Mouse (Mus musculus) mature B cell (primary cell): Measurements from ENCODE around the gene Dst.

ENCODE experiments used
- in situ Hi-C: fragments of 300-500 bp; cut with MboI; formaldehyde crosslinking; loops from 2 replicates; pipeline ENCODE4 v1.14.3; 2019

The Dst gene

DNA sequence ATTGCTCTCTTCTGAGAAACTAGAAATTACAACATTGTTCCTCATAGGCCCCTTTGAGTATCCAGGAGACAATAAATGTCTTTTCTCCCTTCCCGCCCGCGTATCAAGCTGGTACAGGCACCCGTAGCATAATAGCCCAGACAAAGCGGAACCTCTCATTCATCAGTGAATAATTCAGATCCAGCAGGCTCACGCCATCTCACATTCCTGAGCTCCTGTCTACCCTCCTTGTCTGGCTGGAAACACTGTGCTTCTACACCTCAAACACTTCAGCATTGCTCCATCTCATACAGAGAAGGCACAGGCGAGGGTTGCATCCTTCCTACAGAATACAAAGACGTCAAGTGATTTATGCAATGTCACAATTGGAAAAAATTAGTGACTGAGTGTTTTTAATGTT lies 23.8 kb downstream of the Dst start:
- in situ Hi-C loops, result no loop called here

DNA sequence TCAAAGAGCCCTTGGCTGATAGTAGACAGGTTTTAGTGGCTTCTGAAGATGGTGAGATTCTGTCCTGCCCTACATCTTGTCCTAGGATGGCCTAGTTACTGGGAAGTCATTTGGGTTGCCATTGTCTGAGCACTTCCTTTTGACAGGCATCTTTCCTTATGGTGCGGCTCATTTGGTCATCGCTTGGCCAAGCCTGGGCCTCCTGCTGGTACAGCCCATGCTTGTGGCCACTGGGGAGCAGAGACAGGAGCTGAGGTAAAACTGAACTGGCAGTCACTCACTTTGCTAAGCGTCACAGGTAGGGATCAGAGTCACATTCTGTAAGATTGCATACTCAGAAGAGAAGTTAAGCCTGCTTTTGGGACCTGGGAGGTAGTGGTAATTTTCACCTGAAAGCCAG lies 24.2 kb downstream of the Dst start:
- in situ Hi-C loops, result no loop called here

DNA sequence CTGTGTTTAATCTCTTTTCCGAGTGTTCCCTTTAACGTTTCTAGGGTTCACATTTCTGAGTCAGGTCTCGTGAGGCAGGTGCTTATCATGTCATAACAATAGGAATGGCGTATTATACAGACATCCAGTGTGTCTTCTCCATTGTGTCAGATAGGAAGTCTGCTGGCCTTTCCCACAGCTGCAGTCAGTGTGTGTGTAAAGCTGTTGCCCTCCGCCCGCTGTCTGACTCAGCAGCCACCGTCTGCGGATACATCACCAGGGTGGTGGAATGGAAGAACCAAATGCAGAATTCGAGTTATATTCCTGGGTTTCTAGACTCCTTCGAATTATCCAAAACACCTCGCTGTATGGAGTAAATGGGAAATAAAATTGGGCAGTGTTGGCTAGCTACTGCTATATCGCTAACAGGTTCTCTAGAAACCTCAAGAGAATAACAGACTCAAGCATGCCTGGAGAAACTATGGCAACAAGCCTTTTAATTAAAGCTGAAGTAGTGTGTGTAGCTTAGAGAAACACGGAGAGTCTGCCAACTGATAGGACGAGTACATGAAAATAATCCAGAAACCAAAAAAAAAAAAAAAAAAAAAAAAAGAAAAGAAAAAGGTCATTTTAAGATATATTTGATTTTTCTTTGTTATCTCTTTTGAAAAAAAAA lies 24.9 kb downstream of the Dst start:
- in situ Hi-C loops, result no loop called here

DNA sequence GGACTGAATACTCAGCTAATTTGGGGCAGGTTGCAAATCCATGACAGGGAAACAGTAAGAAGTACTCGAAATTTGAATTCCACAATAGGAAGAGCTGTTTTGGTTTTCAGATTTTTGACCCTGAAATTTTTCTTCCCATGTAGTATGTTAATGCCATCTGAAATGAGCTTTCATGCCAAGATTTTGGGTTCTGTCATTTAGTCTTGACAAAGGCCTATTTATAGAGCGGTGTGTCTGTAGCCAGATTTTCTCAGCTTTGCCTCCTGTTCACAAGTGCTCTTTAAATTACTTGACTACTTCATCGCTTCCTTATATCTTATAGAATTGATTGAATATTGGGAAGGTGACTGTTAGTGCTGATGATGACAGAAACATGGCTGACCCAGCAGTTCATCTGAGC lies 27.9 kb downstream of the Dst start:
- in situ Hi-C loops, result no loop called here

DNA sequence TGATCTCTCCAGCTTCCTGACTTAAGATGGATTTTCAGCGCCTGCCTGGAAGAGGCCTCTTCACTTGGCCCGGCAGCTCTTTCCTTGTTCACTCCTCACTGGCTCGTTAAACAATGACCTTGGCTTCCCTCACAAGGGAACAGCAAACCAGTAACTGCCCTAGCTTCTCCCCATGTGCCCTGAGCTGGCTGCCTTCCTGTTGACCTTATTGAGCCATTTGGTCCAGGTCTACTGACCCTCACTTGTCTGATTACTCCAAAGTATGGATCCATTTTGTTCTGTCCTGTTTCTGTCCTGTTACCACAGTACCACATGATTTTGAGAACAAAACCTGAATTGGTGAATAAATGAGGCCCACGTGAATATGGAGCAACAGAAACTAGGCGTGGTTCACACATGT lies 31.8 kb downstream of the Dst start:
- in situ Hi-C loops, result no loop called here

DNA sequence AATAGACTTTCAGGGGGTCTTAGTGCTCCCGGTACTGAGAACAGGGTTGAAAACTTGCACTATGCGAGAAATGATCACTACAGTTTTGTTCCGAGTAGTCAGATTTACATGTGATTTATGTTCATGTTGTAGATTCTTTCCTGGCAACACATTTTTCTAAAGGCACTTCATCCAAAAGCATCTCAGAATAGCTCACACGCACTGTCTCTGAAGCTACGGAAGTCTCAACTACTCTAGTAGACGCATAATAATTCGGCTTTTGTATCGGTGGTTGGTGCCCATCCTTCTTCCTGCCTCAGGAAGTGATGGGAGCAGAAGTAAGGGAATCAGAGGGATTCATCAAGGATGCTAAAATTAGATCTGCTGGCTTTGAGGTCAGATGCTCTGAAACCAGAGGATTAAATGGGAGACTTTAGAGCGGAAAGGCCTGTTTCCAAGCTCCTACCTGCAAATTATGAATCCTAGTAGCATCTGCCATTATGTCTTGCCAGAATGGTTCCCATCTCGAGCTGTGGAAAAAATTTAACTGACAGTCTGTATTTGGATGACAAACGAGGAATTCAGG lies 32.4 kb downstream of the Dst start:
- in situ Hi-C loops, result no loop called here

DNA sequence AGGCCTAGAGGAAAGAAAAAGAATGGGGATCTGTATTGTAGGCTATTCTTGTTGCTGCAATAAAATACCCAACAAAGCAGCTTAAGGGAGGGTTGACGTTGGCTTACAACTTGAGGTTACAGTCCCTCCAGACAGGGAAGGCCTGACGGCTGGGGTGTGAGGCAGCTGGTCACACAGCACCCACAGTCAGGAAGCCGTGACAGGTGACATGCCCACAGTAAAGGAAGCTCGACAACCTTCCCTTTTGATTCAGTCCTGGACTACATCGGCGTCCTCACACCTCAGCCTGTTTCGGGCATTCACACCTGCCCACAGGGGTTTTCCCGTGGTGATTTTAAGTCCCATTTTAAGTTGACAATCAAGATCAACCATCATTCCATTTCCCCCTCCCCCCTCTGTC lies 34.6 kb downstream of the Dst start:
- in situ Hi-C loops, result no loop called here

DNA sequence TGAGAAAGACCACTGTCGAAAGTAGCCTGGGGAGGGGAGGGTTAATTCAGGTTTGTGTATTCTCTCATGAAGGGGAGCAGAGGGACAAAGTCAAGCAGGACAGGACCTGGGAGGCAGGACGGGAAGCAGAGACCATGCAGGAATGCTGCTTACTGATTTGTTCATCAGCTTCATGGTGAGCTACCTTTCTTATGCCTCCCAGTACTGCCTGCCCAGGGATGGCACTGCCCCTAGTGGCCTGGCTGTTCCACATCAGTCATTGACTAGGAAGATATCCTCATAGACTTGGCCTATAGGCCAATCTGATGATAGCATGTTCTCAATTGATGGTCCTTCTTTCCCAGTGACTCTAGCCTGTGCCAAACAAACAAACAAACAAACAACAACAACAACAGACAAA lies 35.9 kb downstream of the Dst start:
- in situ Hi-C loops, result no loop called here

DNA sequence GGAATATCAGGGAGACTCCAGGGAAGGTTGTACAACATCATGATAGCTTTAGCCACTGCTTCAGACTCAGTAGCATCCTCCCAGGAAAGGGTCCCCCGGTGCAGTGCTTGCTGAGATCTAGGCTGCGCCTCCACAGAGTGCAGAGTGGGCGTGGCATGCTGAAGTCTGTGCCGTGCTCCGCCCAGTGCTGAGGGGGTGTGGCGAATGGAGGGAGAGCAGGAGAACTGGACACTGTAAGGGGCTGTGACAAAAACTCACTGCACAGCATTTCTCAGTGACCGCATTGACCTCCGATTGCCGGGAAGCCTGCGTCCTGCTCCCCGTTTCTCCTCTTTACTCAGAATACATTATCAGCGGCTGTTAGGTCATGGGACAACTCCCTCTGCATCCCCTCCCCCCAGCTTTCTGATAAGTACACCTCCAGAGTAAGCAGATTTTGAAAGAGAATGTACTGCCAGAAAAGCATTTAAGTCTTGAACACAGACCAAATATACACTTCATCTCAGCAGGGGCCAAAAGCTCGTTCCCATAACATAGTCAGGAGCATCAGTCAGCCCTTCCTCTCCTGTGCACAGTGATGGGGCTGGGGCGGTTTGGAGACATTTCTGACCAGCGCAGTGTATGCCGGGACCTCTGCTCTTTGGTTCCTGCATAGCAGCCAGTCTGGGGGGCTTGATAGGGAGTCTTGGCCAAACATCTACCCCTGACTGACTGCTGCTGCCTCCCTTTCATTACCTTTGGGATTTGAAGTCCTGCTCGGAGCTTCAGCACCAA lies 37.1 kb downstream of the Dst start:
- in situ Hi-C loops, result no loop called here

DNA sequence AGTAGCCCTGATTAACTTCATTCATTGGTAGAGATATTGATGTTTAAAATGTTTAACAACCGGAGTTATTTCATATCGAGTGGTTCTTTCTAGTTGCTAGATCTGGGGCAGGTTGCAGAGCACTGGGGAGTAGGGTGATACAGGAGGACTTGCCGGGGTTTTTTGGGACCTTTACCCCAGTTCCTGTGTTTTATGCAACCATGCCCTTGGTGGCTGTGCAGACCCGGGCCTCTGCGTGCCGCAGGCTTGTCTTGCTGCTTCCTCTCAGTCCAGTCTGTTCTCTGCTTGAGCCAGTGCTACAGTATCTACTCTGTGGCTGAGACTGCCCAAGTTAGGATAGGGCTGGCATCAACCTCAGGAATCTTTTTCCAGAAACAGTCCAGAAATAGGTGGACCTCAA lies 37.7 kb downstream of the Dst start:
- in situ Hi-C loops, result no loop called here

DNA sequence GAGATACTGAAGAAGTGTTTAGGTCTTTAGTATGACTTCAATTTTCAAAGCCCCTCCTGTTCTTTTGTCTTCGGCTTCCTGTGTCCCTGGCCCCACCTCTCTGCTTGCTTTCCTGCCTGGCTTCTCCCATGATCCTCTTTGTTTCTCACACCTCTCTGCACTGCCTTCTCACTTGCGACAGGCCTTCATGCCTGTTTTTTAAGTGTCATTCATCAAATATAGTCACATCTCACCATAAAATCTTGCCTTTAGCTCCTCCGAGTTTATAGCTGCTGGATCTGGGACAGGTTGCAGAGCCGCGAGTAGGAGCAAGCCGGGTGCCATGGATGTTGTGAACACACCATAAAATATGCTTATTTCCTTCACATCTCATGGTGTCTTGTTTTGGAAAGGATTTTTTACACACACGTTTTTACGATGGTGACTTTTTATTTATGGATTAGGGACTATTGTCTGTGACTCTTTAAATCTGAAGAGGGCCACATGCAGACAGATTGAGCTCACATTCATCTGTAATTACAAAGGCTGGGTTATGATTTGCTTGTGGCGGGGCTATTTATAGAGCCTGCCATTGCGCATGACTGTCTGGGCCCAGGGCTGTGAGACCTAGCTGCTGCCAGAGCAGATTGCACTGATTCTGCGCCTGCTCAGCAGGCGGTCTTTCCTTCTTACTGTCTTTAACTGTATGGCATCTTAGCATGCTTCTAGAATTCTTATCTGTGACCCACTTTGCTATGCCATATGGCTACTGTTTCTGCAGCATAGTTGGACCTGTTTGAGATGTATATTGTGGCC lies 38.8 kb downstream of the Dst start:
- in situ Hi-C loops, result no loop called here

DNA sequence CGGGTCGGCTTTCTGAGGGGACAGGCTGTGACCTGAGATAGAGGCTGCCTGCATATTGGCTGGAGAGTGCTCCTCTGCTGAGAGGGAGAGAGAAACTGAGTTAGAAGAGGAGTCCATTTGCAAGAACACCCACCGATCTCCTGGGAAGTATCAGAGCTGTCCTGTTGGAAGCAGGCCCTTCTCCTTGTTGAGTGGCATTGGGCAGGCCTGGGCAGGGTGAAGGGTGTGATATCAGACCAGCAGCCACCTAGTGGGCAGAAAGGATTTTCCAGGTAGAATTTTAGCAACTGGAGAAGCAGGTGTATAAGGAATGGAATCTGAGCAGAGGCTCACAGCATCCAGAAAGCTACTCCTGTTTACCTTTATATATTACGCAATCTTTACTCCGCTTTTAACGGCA lies 39.8 kb downstream of the Dst start:
- in situ Hi-C loops, result no loop called here

DNA sequence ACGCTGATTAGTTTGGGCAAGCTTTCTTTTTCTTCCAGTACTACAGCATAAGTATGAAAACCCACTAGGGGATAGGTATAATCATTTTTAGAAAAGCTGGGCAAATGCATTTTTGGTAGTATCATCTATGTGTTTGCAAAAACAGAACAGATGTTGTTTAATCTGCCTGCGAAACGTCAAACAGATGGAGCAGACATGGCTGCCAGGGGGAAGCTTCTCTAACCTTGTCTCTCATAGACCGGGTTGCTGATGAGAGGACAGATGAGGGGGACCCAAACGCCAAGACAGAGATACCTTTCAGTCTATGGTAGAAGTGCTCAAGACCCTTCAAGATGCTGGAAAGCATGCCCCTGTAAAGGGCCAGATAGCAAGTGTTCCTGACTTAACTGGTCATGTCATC lies 40.5 kb downstream of the Dst start:
- in situ Hi-C loops, result no loop called here

DNA sequence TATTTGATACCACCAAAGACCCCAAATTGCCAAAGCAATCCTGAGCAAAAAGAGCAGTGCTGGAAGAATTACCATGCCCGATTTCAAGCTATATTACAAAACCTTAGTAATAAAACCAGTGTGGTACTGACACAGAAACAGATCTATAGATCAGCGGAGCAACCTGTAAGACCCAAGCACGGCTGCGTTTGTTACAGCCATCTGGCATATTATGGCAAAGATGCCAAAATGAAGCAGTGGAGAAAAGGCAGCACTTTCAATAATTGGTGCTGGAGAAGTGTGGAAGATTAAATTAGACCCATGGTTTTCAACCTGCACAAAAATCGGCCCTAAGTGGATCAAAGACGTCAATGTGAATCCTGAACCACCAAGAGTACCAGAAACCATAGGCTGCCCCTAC lies 47.6 kb downstream of the Dst start:
- in situ Hi-C loops, result no loop called here

DNA sequence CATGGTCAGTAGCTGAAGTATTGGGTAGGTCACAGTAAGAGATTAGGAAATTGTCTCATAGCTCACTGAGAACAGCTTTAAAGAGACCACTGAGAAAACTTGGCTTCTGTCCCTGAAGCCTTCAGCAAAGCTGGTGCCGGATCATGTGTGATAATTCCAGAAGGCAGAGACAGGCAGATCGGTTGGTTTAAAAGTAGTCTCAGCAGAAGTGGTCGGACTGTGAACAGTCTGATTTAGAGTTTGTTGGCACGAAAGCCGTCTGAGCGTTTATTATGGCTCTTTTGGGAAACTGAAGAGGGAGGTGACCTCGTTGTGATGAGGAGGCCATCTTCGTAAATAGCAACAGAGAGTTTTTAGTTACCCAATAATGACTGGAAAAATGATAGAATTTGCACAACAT lies 52.4 kb downstream of the Dst start:
- in situ Hi-C loops, result no loop called here

DNA sequence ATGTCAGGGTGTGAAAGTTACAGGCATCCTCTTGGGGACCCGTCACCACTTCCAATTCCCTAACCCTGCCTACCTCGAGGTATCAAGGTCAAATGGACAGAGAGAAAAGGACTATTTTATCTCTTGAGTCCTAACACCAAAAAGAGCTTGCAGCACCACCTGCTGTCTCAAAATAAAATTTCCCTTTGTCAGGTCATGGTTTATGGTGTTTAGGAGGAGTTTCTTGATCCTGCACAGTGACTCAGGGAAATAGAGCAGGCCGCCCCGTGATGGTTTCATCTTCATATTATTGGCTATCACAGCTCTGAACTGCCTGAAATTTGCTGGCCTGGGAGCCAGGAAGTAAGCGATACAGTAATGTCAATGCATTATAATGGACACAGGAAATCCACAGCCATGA lies 56.6 kb downstream of the Dst start:
- in situ Hi-C loops, result no loop called here

DNA sequence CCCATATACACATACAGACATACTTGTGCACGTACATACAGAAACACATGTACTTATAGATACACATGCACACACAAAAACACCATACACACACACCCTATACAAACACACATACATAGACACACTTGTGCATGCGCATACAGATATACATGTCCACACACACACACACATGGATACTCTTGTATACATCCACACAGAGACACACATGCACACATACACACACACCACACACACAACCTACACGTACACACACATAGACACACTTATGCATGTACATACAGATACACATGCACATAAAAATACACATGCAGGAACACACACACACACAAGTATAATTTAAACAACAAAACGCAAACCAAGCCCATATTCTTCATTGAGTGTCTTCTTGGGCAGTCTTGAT lies 57.8 kb downstream of the Dst start:
- in situ Hi-C loops, result no loop called here

DNA sequence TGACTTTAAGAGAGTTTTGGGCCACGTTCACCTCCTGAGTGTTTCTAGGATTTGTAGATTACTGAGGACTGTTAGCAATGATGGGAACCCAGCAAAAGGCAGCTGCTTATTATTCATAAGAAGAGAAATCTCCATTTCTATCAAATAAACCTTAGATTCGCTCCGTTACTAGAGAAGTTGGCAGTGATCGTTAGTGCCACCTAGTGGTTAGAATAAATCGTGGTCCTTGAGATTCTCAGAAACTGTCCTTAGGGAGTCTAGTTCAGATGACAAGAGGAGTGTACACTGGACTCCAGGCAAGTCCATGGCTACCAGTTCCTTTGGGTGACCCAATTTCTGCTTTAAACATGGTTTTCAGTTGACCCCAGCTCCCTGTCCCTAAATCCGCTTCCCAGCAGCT lies 58.3 kb downstream of the Dst start:
- in situ Hi-C loops, result no loop called here

DNA sequence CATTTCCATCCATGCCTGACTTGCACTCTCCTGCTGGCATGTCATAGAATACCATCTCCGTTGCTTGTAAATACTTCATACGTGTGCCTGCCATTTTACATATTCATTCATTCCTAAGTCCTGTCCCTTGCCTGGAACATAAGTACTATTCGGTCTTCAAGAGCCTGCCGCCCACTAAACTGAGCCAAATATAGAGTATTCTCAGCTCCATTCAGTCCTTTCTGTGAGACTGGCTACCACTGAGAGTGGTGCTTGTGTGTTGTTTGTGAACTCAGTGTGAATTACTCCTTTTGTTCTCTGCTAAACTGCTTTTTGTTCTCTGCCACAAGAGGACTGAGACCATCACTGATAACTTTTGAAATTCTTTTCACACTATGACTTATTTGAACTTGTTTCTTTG lies 59.2 kb downstream of the Dst start:
- in situ Hi-C loops, result no loop called here

DNA sequence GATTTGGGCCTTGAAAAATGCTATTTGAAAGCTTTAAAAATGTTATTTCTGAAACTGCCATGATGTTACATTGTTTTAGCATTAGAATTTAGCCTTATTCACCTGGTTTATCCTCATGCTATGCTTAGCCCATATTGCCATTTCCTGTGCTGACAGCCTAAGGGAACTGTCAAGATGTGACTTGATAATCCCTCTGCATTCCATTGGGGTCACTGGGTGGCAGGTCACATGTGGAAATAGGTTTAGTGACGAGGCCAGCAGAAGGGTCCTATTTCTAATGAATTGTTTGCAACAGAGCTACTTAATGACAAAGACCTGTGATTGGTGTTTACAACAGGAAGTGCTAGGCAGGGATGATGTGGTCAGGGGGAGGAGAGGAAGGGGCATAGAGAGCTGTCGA lies 61.9 kb downstream of the Dst start:
- in situ Hi-C loops, result no loop called here

DNA sequence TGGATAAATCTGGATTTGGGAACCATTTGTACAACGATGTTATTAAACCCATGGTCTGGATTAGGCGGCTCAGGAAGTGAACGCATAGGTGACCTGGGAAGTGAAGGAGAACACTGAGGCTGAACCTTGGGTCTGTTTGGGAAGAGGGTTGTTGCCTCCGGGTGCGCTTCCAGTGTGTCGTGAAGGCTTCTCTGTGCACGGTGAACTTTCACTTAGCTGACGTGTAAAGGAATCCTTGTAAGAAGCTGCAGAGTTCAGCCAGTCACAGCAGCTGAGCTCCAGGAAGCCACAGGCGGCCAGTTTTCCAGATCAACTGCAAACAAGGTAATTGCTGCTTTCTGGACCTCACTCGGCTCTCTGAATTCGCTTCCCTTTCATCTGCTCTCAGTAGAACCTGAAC lies 66.4 kb downstream of the Dst start:
- in situ Hi-C loops, result no loop called here

DNA sequence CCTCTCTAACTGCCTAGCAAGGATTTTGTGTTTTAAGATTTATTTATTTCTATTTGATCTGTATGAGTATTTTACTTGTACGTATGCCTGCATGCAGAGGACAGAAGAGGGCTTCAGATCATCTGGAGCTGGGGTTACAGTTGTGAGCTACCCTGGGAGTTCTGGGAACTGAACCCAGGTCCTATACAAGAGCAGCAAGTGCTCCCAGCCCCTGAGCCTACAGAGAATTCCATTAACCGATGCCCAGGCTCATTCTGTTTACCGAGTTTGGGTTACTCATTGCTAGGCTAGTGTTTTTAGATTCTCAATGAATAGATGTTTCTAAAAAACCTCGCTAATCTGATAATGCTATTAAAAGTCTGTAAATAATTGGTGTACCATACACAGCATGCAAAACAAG lies 67.3 kb downstream of the Dst start:
- in situ Hi-C loops, result no loop called here

DNA sequence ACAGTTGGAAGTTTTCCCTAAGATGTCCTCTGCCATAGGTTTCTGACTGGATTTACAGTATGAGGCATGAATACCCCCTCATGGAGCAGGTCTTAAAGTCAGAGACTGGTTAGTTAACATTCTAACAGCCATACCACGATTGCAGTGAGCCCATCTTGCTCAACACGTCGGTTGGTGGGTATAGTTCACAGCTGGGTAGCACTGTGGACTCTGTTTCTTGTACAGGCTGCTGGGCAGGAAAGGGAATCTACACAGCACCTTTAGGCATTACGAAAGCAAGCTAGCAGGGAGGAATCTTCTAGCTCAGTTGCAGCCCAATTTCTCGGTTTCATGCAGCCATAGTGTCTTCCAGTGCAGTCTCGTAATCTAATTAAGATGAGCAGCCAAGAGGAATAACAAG lies 69.8 kb downstream of the Dst start:
- in situ Hi-C loops, result no loop called here
